Mouse (Mus musculus) lung, postnatal 0 days (tissue): Measurements from ENCODE around the gene Hist1h1e.

Experiments used
- CTCF ChIP-seq: IDR thresholded peaks from 2 replicates; pipeline ENCODE4 v1.5.1; 2016; ENCODE audit warnings: antibody characterized with exemption, mild to moderate bottlenecking
- EP300 ChIP-seq: IDR thresholded peaks from 2 replicates; pipeline ENCODE4 v1.6.1; 2016; ENCODE audit warnings: antibody characterized with exemption, mild to moderate bottlenecking, control low read depth

DNA sequence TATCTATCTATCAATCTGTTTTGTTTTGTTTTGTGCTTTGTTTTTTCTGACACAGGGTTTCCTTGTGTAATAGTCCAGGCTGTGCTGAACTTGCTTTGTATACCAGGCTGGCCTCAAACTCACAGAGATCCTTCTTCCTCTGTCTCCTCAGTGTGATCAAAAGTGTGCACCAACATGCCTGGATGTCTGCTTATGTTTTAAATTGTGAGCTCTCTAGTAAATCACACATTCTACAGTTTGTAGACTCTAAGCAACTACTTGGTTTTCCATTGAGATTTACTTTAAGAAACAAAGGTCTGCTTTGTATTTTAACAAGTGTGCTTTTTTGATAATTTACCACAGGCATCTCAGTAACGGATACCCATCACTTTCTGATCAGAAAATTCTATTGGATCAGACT, 44.5 kb downstream of the Hist1h1e start:
- TF ChIP-seq CTCF (no peak), EP300 (no peak)
